Mouse (Mus musculus) thymus, postnatal 10 days (tissue): ENCODE measurements around the gene Uqcc3.
A peak's percentile ranks its signal among the peaks of the same experiment; 100 is the strongest.
"Not testable (repeated sequence)": the region's sequence is repeated elsewhere in the genome, so short reads cannot be mapped to it uniquely, and the experiment has no call there.

Experiments
- DNase-seq, 2 experiments: peaks; one replicate each; pipeline ENCODE4 v3.0.0; 2021; ENCODE audit warnings: low spot score in 2 of 2

Uqcc3 gene

DNA sequence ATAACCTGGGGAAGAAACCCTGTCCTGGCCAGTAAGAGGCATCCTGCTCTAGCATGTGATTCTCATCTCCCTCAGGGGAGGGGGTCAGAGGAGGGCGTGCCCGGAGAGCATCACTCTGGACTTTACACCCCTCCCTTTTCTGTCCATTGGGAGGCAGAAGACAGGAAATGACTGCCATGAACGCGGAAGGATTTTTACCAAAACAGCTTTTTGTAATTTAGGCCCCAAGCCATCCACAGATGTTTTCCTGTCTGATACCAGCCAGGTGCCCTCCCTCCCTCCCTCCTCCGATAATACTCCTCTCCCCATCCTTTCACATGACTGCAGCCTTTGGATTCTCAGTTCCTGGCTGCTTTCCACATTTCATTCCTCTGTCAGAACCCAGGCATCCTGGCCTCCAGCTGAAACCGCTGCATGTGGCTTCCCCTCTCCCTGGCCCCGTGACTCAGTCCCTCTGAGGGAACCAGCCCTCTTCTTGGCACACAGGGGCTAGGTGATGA lies 30.3 kb downstream of the Uqcc3 start, which contains the start of gene Lrrn4cl:
Gene Lrrn4cl (plus strand): TSS at position 367 of the 500 bp plus-strand sequence.
- DNase-seq, result no peak

DNA sequence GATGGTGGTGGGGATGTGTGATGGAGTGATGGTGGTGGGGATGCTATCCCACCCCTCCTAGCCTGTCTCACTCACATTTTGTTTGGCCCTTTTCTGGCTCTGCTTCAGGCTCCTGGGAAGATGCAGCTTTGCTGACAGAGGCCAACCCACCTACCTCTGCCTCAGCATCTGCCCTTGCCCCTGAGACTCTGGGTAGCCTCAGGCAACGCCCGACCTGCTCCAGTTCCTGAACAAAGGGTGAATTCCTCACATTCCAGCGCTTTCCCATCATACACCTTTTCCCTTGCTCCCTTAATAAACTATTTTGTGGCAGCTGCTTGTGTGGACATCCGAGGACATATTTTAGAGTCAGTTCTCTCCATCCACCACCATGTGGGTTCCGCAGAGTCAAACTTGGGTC lies 32.4 kb downstream of the Uqcc3 start:
- DNase-seq, result no peak

DNA sequence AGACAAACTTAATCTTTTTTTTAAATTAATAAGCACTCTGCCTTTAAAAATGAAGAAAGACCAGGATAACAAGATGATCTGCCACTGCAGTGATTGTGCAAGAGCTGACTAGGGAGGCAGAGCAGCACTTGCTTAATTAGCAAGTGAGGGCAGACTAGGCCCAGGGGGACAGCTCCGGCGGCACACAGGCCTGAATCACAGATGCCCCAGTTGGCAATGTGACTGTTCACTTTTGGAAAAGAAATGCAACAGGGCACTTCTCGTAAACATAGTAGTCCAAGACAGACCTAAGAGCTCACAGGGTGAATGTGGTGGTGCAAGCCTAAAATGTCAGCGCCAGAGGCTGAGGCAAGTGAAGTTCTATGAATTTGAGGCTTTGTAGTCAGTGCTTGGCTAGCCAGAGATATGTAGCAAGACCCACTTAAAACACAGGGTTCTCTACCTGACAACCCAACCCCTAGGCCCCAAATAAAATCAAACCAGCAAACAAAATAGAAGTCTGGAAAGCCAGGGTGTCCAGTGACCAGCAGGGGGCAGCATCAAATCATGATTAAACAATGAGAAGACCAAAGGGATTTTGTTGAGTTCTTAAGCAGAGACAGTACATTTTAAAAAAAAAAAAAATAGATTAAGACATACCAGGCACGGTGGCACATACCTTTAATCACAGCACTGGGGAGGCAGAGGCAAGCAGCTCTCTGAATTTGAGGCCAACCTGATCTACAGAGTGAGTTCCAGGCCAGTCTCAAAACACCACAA lies 36.2 kb downstream of the Uqcc3 start:
- DNase-seq, result peak; percentile 53 to 87

DNA sequence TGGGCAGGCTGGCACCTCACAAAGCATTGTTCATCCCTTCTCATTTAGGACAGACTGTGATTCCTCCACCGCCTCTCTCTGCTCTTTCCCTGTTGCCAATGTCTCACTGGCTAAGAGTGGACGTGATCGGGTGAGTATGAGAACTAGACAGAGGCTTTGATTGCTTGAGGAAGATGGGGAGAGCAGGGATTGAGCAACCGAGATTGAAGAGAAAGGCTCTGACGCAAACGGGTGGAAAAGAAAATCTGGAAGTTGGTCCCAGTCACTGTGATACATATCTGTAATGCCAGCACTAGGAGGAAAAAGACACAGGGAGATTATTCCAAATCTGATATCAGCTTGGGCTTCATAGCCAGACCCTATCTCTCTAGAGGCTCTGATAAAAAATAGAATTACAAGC lies 37.8 kb downstream of the Uqcc3 start:
- no peak for DNase-seq

DNA sequence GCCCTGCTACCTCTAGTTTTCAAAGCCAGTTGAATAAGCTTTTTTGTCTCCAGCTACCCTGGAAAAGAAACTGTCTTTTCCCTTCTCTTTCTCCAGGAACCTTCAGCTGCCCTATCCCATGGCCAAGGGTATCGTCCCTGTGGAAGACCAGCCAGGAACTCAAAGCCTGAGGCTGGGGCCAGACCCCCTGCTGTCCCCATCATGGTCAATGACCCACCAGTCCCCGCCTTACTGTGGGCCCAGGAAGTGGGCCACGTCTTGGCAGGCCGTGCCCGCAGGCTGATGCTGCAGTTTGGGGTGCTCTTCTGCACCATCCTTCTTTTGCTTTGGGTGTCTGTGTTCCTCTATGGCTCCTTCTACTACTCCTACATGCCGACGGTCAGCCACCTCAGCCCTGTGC lies 39.7 kb downstream of the Uqcc3 start:
- DNase-seq, result no peak

DNA sequence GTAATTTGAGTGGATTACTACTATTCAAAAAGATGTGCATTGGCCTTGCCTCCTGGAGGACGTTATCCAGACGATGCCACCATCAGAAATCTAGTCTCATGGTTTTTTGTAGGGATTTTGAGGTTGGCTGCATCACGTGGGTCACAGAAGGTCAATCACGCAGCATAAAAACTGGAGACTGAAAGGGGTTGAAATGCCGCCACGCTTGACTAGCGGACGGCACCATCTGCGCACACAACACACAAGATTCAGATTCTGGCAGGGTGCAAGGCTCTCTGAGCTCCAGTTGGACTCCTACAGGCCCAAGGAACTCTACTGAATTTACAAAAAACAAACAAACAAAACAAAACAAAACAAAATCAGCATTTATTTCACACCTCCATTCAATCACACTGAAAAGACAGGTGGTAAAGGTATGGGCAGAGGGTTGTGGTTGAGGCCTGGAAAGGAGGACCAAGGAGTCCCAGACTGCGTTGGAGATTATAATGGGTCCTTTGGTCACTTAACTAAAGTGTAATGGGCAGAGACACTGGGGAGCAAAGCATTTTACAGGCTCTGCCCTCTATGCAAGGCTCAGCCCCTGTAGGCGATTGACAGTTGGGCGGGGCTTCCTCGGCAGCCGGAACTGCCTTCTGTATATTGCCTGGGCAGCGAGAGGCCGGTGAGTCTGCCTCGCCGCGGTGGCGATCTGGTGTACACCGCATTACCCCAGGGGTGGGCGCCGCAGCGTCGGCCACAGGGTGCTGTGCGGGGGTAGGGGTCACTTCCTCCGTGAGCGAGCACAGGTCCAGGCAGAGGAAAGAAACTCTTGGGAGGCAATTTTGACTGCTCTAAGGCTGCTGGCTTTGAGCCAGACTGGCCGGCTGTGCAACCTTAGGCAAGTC lies 40.6 kb downstream of the Uqcc3 start:
- DNase-seq, result peak; percentile 22 to 40

DNA sequence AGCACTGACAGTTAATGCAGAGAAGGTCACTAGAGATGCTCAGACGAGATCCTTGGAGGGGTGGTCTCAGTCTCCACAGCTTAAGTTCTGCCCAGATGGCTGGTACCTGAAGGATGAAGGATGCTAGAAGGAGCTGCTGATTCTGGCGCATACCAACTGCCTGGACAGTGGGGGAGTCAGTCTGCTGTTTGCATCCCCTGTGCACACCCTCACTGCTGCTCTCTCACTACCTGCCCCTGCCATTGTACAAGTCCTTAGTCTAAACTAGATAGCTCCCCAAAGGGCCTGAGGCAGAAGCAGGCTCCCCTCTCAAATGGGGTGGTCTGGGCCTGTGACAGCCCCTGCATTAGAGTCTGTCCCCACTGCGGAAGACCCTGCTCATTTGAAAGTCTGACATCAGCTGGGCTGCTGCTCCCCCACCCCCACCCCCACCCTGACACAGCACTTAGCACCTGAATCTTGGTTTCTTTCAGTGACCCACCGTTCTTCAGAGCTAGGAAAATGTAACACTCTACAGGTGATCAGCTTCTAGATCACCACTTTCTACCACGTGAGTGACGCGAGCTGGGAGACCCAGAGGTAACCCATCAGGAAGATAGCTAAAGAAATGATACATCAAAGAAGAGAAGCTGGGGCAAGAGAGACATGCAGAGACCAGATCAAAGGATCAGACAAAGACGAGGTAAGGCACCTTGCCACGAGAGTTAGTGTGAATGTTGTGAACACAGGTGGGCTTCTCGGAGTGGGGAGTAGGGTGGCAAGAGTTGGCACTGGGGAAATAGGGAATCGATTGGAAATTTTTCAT lies 41.4 kb downstream of the Uqcc3 start, which contains the start of gene Gng3:
Gene Gng3 (minus strand): TSS at position 92 of the 805 bp plus-strand sequence.
- no peak for DNase-seq

DNA sequence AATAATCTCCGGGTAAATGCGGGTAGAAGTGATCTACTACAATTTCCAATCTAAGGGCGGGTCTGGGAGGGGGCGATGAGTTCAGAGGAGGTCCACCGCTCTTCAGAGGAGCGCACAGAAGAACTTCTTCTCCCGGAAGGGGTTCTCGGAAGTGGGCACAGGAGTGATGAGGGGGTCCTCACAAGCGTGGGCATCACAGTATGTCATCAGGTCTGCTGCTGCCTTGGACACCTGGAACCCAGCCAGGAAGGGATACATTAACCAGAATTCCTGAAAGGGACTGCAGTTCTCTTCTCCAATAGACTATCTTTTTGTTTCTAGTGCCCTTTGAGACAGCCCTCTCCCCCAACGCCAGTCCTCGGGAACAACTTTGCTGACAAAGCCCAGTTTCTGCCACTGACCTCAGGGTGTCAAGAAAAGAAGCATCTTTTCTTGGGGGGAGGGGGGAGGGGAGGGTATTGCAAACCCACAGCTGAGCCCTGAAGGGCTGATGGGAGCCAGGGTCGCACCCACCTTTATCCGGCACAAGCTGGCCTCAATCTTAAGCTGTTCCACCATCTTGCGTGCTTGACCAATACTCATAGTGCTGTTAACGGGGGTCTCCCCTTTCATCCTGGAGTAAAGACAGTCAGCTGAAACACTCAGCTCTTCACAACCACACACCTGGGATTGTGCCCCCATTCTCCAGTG lies 42.5 kb downstream of the Uqcc3 start:
- DNase-seq, result no peak

DNA sequence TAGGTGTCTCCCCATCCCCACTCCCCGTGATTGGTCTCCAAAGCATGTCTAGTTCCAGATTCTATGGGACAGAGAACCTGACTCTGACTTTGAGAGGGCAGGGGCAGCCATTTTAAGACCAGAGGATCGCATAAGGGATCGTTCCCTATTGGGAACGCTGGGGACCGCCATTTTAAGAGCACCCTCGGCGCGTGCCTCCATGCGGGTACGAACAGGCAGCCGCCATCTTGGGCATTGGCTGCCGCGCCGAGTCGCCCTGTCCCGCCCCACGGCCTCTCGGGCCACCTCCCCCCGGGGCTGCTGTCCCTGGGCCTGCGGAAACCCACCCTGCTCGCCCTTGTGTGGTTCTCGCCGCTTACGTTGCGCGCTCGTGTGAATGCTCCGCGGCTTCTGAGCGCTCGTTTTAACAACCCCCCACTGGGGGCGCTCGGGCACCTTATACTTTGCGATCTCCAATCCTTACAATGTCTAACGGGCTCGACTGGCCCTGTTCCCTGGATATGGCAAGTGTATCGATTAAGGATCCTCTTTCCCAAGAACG lies 43.4 kb downstream of the Uqcc3 start, which contains the start of gene Bscl2:
Gene Bscl2 (plus strand): TSS at position 217 of the 541 bp plus-strand sequence.
- peak; percentile 73 to 83 for DNase-seq

DNA sequence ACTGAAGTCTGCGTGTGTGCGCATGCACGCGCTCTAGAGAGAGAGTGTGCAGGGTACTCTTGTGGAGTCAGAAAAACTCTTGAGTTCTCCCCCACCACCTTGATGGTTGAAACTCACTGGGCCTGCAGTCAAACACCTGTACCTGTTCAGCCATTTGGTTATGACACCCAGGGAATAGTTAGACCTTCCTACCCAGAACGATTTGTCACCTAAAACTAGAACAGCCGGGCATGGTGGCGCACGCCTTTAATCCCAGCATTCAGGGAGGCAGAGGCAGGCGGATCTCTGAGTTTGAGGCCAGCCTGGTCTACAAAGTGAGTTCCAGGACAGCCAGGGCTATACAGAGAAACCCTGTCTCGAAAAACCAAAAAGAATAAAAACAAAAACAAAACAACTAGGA lies 44.4 kb downstream of the Uqcc3 start:
- DNase-seq, result not testable (repeated sequence)

DNA sequence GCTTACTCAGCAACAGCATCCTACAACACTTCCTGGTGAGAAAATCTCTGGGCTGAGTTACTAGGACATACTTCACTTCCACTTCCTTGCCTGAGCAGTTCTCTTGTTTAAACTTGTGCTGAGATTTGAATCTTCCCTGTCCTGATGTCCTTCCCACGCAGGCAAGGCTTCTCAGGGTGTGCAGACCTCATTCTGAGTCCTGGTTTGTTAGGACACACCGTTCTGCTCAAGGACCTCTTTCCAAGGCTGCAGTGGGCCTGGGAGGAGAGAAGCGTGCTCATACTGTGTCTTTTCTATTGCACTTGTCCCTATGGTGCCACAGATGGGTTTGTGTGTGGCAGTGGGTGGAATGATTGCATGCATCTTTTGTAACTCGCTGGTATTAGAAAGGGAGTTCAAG lies 47.8 kb downstream of the Uqcc3 start:
- no peak for DNase-seq

DNA sequence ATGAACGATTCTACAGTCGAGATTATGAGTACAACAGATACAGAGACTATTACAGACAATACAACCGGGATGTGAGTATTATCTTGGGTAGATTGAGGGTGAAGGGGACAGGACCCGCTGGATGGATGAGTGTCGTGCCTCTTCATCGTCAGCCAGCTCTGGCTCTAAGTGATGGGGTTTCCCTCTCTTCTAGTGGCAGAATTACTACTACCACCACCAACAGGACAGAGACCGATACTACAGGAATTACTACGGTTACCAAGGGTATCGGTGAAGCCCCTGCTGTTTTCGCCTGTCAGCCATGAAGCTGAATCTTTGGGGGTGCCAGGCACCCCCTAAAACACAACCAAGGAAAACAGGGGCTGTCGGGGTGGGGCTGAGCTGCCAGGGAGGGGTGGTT lies 49.5 kb downstream of the Uqcc3 start:
- DNase-seq, result no peak

DNA sequence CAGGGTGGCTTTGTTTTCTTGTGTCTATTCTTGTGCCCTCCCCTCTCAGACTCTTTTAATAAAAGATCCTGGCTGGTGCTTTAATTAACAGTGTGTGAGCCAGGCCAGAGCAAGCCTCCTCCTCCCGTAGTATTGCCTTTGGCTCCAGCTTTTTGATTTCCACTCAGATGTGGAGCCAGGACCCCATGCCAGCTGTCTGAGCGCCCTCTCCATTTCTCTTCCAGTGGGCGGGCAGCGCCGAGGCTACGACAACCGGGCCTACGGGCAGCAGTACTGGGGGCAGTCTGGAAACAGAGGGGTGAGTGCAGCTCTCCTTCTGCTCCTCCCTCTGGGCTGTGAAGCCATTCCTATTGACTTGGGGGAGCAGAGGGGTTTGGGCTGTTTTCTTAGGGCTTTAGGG lies 50.1 kb downstream of the Uqcc3 start:
- no peak for DNase-seq
